Mouse (Mus musculus): Measurements from ENCODE around the gene Sdk2. TPM values are rescaled to one million over a fixed set of nuclear protein-coding genes. Genes with fewer than 3 reads are reported as not detected.

The Sdk2 gene
- polyA plus RNA-seq (2014; fragmentation: Illumina TruSeq; extraction: RNeasy Lipid Tissue Mini Kit (QIAGEN cat#74804)) = 0.20 TPM

GRCm38 (mm10) chr11:114066951-114067762 is at the start of gene Sdk2:
Sdk2 (minus strand) TSS chr11:114067046.

DNA sequence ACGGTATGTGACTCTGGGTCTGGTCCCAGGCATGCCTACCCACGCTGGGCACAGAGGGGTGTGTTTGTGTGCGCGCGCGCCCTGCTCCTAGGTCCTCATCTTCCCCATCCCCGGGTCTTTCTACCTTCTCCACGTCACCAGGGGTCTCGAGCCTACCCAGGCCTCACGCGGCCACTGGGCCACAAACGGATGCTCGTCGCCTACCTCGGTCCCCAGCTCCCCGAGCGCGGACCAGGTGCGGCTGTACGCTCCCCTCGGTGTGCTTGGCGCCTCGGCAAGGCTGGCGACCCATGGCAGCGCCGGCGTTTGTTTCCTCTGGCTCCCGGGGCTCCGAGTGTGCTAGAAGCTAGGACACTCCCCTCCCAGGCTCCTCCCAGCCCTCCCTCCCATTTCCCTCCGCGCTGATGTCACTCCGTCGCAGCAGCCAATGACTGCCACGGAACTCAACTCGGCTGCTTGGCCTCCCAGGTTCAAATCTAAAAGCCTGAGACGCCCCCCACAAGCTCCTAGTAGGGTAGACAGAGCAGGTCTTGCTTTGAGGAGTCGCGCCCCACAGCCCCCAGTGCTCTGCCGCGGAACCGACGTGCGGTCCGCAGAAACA is 315.3 kb downstream of the Sdk2 start, which contains the start of gene Cdc42ep4:
Gene Cdc42ep4 (minus strand): TSS at position 398 of the 601 bp plus-strand sequence.

All from ovary, adult 10 weeks (tissue).